Mouse (Mus musculus) embryonic stem cell, embryonic (primary cell): ENCODE measurements at regions not wholly inside any gene's neighbourhood (a gene's known extent, or its start where the extent isn't known, plus 50 kb on each side); places are given as distances from the start of the nearest gene placed in this dataset.

ENCODE experiments used
- CTCF ChIA-PET, 4 experiments: fragments of 300-600 bp in 2 of 4; fragments of 350-600 bp in 2 of 4; sonication (Branson Sonifier 250); formaldehyde crosslinking; loops; one replicate each; lab custom pipeline; 2022; ENCODE audit warnings: inconsistent platforms in 2 of 4; lab: Charles Lee
- POLR2A ChIA-PET, 4 experiments: fragments of 300-600 bp in 2 of 4; fragments of 350-600 bp in 2 of 4; sonication (Branson Sonifier 250); formaldehyde crosslinking; loops; one replicate each; lab custom pipeline; 2022; ENCODE audit warnings: antibody characterized with exemption in 4 of 4, inconsistent platforms in 1 of 4; lab: Charles Lee

- ChIA-PET CTCF (interaction anchor here in 1 of 4 experiments (0.6 to 0.8 kb wide), 2 partner anchors 39 to 140 kb away, joined by 4 read pairs; no protein-coding TSS in a partner anchor), POLR2A (interaction anchor here in 2 of 4 experiments (0.5 to 0.7 kb wide), 3 partner anchors 49 to 543 kb away, joined by 3 to 4 read pairs (median 3); no protein-coding TSS in a partner anchor)
Observed at GRCm38 (mm10) chr5:91849114-91849513, 113.8 kb downstream of the Rchy1 start.

GRCm38 (mm10) chr5:91848528-91848927, 114.3 kb downstream of the Rchy1 start:
- ChIA-PET CTCF (interaction anchor here in 1 of 4 experiments (0.6 to 0.8 kb wide), 2 partner anchors 39 to 139 kb away, joined by 4 read pairs; no protein-coding TSS in a partner anchor), POLR2A (interaction anchor here in 1 of 4 experiments (0.5 kb wide), 1 partner anchor 50 kb away, joined by 4 read pairs; no protein-coding TSS in a partner anchor)

GRCm38 (mm10) chr5:91843044-91843443, 119.8 kb downstream of the Rchy1 start:
- CTCF ChIA-PET: no interaction called here
- POLR2A ChIA-PET: interaction anchor here in 1 of 4 experiments (0.6 kb wide), 2 partner anchors 23 to 326 kb away, joined by 3 to 4 read pairs; partner anchors contain the start of gene Parm1

- ChIA-PET CTCF (interaction anchor here in 1 of 4 experiments (0.9 kb wide), 1 partner anchor 174 kb away, joined by 3 read pairs; no protein-coding TSS in a partner anchor), POLR2A (no interaction called here)
Observed at GRCm38 (mm10) chr5:91841066-91841465, 121.8 kb downstream of the Rchy1 start.

- POLR2A ChIA-PET: no interaction called here
- CTCF ChIA-PET: no interaction called here
Observed at GRCm38 (mm10) chr5:91828481-91828880, 134.4 kb downstream of the Rchy1 start.

GRCm38 (mm10) chr5:91826636-91827035, 136.2 kb downstream of the Rchy1 start:
- CTCF ChIA-PET: no interaction called here

GRCm38 (mm10) chr5:91822844-91823576, 139.9 kb downstream of the Rchy1 start:
- CTCF ChIA-PET: no interaction called here
- POLR2A ChIA-PET: no interaction called here

More at GRCm38 (mm10) chr5:91826636-91827035, 136.2 kb downstream of the Rchy1 start:
- POLR2A ChIA-PET: interaction anchor here in 1 of 4 experiments (0.5 kb wide), 1 partner anchor 1600 kb away, joined by 3 read pairs; no protein-coding TSS in a partner anchor

- ChIA-PET POLR2A (no interaction called here), CTCF (no interaction called here)
Observed at GRCm38 (mm10) chr5:91818800-91819199, 144.1 kb downstream of the Rchy1 start.

- CTCF ChIA-PET: no interaction called here
Observed at GRCm38 (mm10) chr5:91818195-91818594, 144.7 kb downstream of the Rchy1 start.

GRCm38 (mm10) chr5:91816376-91816950, 146.4 kb downstream of the Rchy1 start:
- POLR2A ChIA-PET: no interaction called here

More at GRCm38 (mm10) chr5:91818195-91818594, 144.7 kb downstream of the Rchy1 start:
- POLR2A ChIA-PET: no interaction called here

GRCm38 (mm10) chr5:91814956-91815355, 147.9 kb downstream of the Rchy1 start:
- ChIA-PET POLR2A (no interaction called here), CTCF (no interaction called here)

More at GRCm38 (mm10) chr5:91816376-91816950, 146.4 kb downstream of the Rchy1 start:
- CTCF ChIA-PET: no interaction called here

- POLR2A ChIA-PET: no interaction called here
- CTCF ChIA-PET: no interaction called here
Observed at GRCm38 (mm10) chr5:91814417-91814762, 148.5 kb downstream of the Rchy1 start.

GRCm38 (mm10) chr5:91813547-91814416, 149.1 kb downstream of the Rchy1 start:
- CTCF ChIA-PET: no interaction called here

GRCm38 (mm10) chr5:91807070-91808065, 155.5 kb downstream of the Rchy1 start:
- POLR2A ChIA-PET: no interaction called here

More at GRCm38 (mm10) chr5:91813547-91814416, 149.1 kb downstream of the Rchy1 start:
- POLR2A ChIA-PET: no interaction called here

GRCm38 (mm10) chr5:91801297-91801980, 161.4 kb downstream of the Rchy1 start:
- POLR2A ChIA-PET: no interaction called here
- CTCF ChIA-PET: interaction anchor here in 1 of 4 experiments (0.7 kb wide), 1 partner anchor 129 kb away, joined by 3 read pairs; no protein-coding TSS in a partner anchor

More at GRCm38 (mm10) chr5:91807070-91808065, 155.5 kb downstream of the Rchy1 start:
- CTCF ChIA-PET: interaction anchor here in 1 of 4 experiments (0.7 kb wide), 1 partner anchor 325 kb away, joined by 3 read pairs; no protein-coding TSS in a partner anchor

GRCm38 (mm10) chr5:91797362-91797761, 165.5 kb downstream of the Rchy1 start:
- POLR2A ChIA-PET: interaction anchor here in 2 of 4 experiments (0.6 to 1.4 kb wide), 2 partner anchors 218 to 315 kb away, joined by 3 to 6 read pairs; no protein-coding TSS in a partner anchor
- CTCF ChIA-PET: no interaction called here

- ChIA-PET CTCF (no interaction called here), POLR2A (no interaction called here)
Observed at GRCm38 (mm10) chr5:91792732-91793131, 170.1 kb downstream of the Rchy1 start.
